19 mouse cellular contexts compared by ENCODE assay signal in the genomic region with DNA sequence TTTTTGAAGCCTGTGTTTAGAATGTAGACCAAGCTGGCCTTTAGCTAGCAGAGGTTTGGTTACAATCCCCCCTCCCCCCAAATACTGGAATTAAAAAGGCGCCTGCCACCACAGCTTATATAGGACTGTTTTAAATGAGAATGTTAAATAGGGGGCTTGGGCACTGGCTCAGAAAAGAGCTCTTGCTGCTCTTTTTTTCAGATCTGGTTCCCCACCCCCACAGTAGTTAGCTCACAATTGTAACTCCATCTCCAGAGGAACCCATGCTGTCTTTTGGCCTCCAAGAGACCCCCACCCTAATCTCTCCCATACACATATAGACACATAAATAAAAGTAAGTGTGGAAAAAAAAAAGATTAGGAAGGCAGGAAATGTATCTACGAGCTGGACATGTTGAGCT. TPM values are rescaled to one million over a fixed set of nuclear protein-coding genes. Genes with fewer than 3 reads are reported as not detected.
"Had no signal": no experiment of that assay in that cellular context is flagged by ENCODE, and none has a peak within 500 bp of the region (broad histone marks: within the 10 kb centered on the region; RNA-seq: fewer than 3 reads in every experiment).

No protein-coding gene starts in this region.

- H3K4me1 ChIP-seq: limb, embryonic 12.5 days; lung, embryonic 15.5 days had no signal

- H3K4me3 ChIP-seq: limb, embryonic 12.5 days; liver, embryonic 13.5 days; lung, embryonic 15.5 days; megakaryocyte, embryonic 14.5 days; midbrain, embryonic 12.5 days; neural tube, embryonic 13.5 days had no signal

- H3K36me3 ChIP-seq: limb, embryonic 12.5 days; liver, embryonic 13.5 days; lung, embryonic 15.5 days; midbrain, embryonic 12.5 days; neural tube, embryonic 13.5 days had no signal

- H3K27me3 ChIP-seq: liver, embryonic 13.5 days; lung, embryonic 15.5 days; midbrain, embryonic 12.5 days; neural tube, embryonic 13.5 days had no signal

- DNase-seq: kidney, postnatal 36 days; layer of hippocampus, adult 9-11 months; layer of hippocampus, postnatal 36 days; liver, postnatal 0 days; lung, postnatal 14 days; retina, postnatal 1 day; right cerebral cortex, postnatal 4 days; thymus, adult 18-20 months; thymus, postnatal 14 days had no signal

- H3K9me3 ChIP-seq: liver, embryonic 13.5 days; lung, embryonic 15.5 days; midbrain, embryonic 12.5 days; neural tube, embryonic 13.5 days had no signal

- H3K4me2 ChIP-seq: limb, embryonic 12.5 days; liver, embryonic 13.5 days; lung, embryonic 15.5 days; midbrain, embryonic 12.5 days; neural tube, embryonic 13.5 days had no signal

- H3K9ac ChIP-seq: limb, embryonic 12.5 days; liver, embryonic 13.5 days; liver, postnatal 0 days; lung, embryonic 15.5 days; midbrain, embryonic 12.5 days; neural tube, embryonic 13.5 days had no signal

- ATAC-seq: midbrain, embryonic 16.5 days had no signal

- H3K27ac ChIP-seq: kidney, postnatal 0 days; limb, embryonic 12.5 days; liver, embryonic 13.5 days; lung, embryonic 15.5 days; macrophage; midbrain, embryonic 12.5 days; neural tube, embryonic 13.5 days had no signal

RNA-seq across cellular contexts. Expression of a gene that starts 20.6 kb away (rescaled TPM):
- polyA plus RNA-seq: kidney, postnatal 0 days; limb, embryonic 12.5 days; liver, embryonic 13.5 days; liver, postnatal 0 days; lung, embryonic 15.5 days; macrophage; midbrain, embryonic 12.5 days; spleen, adult 2 months had no signal
